Mouse (Mus musculus): Measurements from ENCODE around the gene Zfp683. TPM values are rescaled to one million over a fixed set of nuclear protein-coding genes. Genes with fewer than 3 reads are reported as not detected.

Zfp683 gene
- polyA plus RNA-seq, 1 experiment from 2014 or later, result not detected

DNA sequence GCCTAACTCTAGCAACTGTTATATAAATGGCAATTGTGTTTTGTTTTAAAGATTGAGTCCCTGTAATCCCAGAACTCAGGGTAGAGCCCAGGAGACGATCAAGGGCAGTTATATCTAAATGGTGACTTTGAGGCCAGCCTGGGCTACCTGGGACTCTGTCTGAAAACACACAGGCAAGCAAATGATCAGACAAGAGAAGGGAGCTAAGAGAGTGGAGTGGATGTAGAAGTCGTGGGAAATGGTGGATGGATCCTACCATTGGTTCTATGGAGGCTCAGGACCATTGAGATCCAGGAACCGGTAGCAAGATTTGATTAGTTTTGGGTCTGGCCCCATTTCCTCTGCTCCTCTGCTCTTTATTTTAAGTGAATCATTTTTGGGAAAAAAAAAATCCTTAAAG is 42.5 kb downstream of the Zfp683 start:
- Histone ChIP-seq H3K9ac (no peak overlapping the region), H3K4me2 (replicated peaks) (no peak overlapping the region), H3K9me3 (ENCODE audit: control insufficient read depth, low read length) (no peaks in the 10 kb centered on the region), H3K27me3 (ENCODE audit: control insufficient read depth, insufficient read depth, low read length) (no peaks in the 10 kb centered on the region), H3K36me3 (replicated peaks; ENCODE audit: control insufficient read depth, insufficient read depth) (no peaks in the 10 kb centered on the region), H3K4me1 (replicated peaks; ENCODE audit: control insufficient read depth, insufficient read depth, low read length) (no peaks in the 10 kb centered on the region), H3K27ac (no peak overlapping the region), H3K4me3 (replicated peaks; ENCODE audit: low read length) (no peak overlapping the region)
- ATAC-seq (ENCODE audit: low FRiP score) (no peak), DNase-seq (ENCODE audit: low spot score) (no peak)
- 78% methylated on average over 3 of the region's 3 CpGs for WGBS

DNA sequence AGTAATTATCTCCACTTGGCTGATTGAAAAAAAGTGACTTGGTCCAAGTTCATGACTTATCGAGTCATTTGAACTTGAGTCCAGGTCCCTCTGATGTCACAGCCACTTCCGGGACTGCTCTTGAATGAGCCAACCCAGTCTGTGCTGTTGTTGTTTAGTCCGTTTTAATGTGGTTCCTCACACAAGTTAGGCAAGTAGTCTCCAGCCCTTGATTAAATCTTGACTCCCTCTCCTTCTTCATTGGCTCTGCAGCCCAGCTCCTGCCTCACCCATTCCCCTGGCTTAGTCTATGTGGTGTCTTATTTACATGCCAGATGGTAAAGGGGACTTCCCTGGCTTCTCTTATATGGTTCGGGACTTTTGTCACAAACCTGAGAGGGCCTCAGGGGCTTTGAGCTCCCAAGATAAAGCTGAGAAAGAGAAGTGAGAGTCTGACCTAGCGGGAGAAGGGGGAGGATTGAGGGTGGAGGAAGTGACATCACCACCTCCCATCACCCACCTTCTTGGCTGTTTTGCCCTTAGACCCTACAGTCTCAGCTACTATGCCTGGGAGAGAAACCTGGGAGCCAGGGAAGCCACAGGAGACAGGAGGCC is 43.5 kb downstream of the Zfp683 start:
- H3K4me1 ChIP-seq (replicated peaks; ENCODE audit: control insufficient read depth, insufficient read depth, low read length), result no peaks in the 10 kb centered on the region
- 78% methylated on average over 5 of the region's 5 CpGs for WGBS
- ATAC-seq (ENCODE audit: low FRiP score) (no peak), DNase-seq (ENCODE audit: low spot score) (no peak)
- H3K36me3 ChIP-seq (replicated peaks; ENCODE audit: control insufficient read depth, insufficient read depth), result no peaks in the 10 kb centered on the region
- no peak overlapping the region for H3K9ac ChIP-seq
- no peak overlapping the region for H3K4me3 ChIP-seq (replicated peaks; ENCODE audit: low read length)
- no peaks in the 10 kb centered on the region for H3K9me3 ChIP-seq (ENCODE audit: control insufficient read depth, low read length)
- no peak overlapping the region for H3K4me2 ChIP-seq (replicated peaks)
- no peaks in the 10 kb centered on the region for H3K27me3 ChIP-seq (ENCODE audit: control insufficient read depth, insufficient read depth, low read length)
- no peak overlapping the region for H3K27ac ChIP-seq

DNA sequence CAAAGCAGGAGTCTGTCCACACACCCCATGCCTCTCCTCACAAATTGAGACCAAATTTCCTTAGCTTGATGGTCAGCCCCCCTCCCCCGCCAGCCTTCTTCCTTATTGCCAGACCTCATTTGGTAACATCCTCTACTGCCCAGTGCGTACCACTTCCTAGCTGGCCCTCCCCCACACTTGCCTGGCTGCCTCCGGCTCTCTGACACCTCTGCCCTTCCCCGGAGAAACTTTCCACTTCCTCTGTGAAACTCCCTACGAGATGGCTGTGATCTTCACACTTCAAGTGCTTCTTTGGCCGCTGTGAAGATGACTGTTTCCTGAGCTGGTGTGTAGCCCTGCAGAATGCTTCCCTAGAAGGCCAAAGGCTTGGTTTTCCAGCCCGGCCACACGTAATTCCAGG is 45.0 kb downstream of the Zfp683 start:
- Histone ChIP-seq H3K27me3 (ENCODE audit: control insufficient read depth, insufficient read depth, low read length) (no peaks in the 10 kb centered on the region), H3K9me3 (ENCODE audit: control insufficient read depth, low read length) (no peaks in the 10 kb centered on the region), H3K9ac (no peak overlapping the region), H3K36me3 (replicated peaks; ENCODE audit: control insufficient read depth, insufficient read depth) (no peaks in the 10 kb centered on the region), H3K4me2 (replicated peaks) (no peak overlapping the region), H3K27ac (no peak overlapping the region), H3K4me1 (replicated peaks; ENCODE audit: control insufficient read depth, insufficient read depth, low read length) (peaks cover 7% of the 10 kb centered on the region), H3K4me3 (replicated peaks; ENCODE audit: low read length) (no peak overlapping the region)
- ATAC-seq (ENCODE audit: low FRiP score) (no peak), DNase-seq (ENCODE audit: low spot score) (no peak)
- 73% methylated on average over 8 of the region's 8 CpGs for WGBS

DNA sequence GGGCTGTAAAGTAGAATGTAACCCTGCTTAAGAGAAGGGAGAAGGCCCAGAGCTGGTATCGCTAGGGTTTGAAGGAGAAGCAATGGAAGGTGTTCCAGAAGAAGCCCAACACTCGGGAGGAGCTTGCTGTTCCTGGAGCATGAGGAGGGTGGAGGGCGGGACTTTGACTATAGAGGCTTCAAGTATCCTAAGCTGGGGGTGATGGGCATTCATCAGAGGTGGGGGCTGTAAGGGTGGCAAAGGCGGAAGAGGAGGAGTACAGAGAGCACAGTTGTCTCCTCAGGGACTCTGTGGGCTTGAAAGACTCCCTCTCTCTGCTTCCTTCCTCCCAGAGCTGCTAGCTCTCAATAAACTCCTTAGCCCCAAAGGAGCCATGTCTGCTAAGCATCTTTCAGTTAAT is 46.6 kb downstream of the Zfp683 start:
- Histone ChIP-seq H3K27me3 (ENCODE audit: control insufficient read depth, insufficient read depth, low read length) (no peaks in the 10 kb centered on the region), H3K27ac (no peak overlapping the region), H3K4me3 (replicated peaks; ENCODE audit: low read length) (no peak overlapping the region), H3K4me2 (replicated peaks) (no peak overlapping the region), H3K36me3 (replicated peaks; ENCODE audit: control insufficient read depth, insufficient read depth) (no peaks in the 10 kb centered on the region), H3K9ac (no peak overlapping the region), H3K9me3 (ENCODE audit: control insufficient read depth, low read length) (no peaks in the 10 kb centered on the region), H3K4me1 (replicated peaks; ENCODE audit: control insufficient read depth, insufficient read depth, low read length) (peaks cover 7% of the 10 kb centered on the region)
- no peak for ATAC-seq (ENCODE audit: low FRiP score)
- no peak for DNase-seq (ENCODE audit: low spot score)
- WGBS, result 87% methylated on average over 4 of the region's 4 CpGs

DNA sequence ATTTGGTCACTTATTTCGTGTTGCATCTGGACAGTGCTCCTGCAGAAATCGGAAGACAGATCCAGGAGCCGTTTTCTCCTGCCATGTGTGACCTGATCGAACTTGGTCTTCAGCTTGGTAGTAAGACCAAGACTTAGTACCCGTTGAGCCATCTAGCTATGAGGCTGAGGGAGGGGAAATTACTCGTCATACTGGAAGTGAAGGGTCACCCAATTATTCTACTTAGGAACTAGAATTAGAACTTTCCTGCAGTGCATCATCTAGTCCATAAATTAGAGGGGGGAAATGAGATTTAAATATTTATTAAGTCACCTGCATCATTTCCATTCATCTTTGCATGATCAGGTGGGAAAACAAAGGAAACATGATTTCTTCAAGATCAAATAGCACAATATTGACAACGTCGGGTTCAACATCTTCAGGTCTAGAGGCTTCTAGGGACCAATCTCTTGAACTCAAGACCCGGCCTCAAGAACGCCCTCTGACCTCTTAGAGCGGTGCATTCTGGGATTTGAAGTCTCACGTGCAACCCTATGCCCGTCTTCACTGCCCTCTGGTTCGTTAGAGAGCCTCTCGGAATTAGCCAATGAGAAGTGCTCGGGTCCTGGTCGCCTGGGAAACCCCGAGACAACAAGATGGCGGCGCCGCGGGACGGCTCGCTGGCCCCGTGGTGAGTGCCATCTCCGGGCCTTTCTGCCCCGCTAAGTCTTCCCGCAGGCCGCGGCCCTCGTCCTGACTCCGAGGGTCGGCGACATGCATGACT is 48.5 kb downstream of the Zfp683 start, which contains the start of gene Ubxn11:
Gene Ubxn11, plus strand, starts transcription at position 592 of the 763 bp plus-strand sequence.
- DNase-seq (ENCODE audit: low spot score), result peak; percentile 92
- Histone ChIP-seq H3K9me3 (ENCODE audit: control insufficient read depth, low read length) (no peaks in the 10 kb centered on the region), H3K4me1 (replicated peaks; ENCODE audit: control insufficient read depth, insufficient read depth, low read length) (peaks cover 7% of the 10 kb centered on the region), H3K27me3 (ENCODE audit: control insufficient read depth, insufficient read depth, low read length) (no peaks in the 10 kb centered on the region), H3K4me2 (replicated peaks) (peak within 1 kb of the TSS; percentile 79), H3K36me3 (replicated peaks; ENCODE audit: control insufficient read depth, insufficient read depth) (no peaks in the 10 kb centered on the region), H3K4me3 (replicated peaks; ENCODE audit: low read length) (peak within 1 kb of the TSS; percentile 64), H3K9ac (peak within 1 kb of the TSS; percentile 57), H3K27ac (no peak within 1 kb of the TSS)
- ATAC-seq (ENCODE audit: low FRiP score), result peak; percentile 97
- WGBS, result 18% methylated on average over 34 of the region's 34 CpGs

DNA sequence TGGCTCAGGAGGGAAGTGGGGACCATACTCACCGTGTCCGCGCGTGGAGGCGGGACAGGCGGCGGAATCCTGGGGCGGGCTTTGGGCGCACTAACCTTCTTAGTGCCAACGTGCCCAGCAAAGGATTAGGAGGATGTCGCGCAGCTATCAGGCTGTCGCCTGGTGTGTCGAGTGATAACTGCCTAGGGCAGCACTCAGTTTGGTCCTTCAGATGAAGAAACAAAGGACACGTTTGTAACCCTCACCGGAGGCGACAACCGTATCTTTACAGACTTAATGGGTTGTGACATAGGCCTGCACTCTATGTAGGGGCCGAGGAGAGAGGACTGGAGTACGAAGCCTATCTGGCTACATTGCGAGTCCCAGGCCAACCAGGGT is 49.1 kb downstream of the Zfp683 start:
- peaks cover 7% of the 10 kb centered on the region for H3K4me1 ChIP-seq (replicated peaks; ENCODE audit: control insufficient read depth, insufficient read depth, low read length)
- WGBS, result 3% methylated on average over 21 of the region's 21 CpGs
- no peaks in the 10 kb centered on the region for H3K9me3 ChIP-seq (ENCODE audit: control insufficient read depth, low read length)
- ATAC-seq (ENCODE audit: low FRiP score), result peak; percentile 51
- peak overlapping the region; percentile 79 for H3K4me2 ChIP-seq (replicated peaks)
- no peak for DNase-seq (ENCODE audit: low spot score)
- peak overlapping the region; percentile 57 for H3K9ac ChIP-seq
- no peak overlapping the region for H3K27ac ChIP-seq
- no peaks in the 10 kb centered on the region for H3K36me3 ChIP-seq (replicated peaks; ENCODE audit: control insufficient read depth, insufficient read depth)
- no peaks in the 10 kb centered on the region for H3K27me3 ChIP-seq (ENCODE audit: control insufficient read depth, insufficient read depth, low read length)
- H3K4me3 ChIP-seq (replicated peaks; ENCODE audit: low read length), result peak overlapping the region; percentile 64

DNA sequence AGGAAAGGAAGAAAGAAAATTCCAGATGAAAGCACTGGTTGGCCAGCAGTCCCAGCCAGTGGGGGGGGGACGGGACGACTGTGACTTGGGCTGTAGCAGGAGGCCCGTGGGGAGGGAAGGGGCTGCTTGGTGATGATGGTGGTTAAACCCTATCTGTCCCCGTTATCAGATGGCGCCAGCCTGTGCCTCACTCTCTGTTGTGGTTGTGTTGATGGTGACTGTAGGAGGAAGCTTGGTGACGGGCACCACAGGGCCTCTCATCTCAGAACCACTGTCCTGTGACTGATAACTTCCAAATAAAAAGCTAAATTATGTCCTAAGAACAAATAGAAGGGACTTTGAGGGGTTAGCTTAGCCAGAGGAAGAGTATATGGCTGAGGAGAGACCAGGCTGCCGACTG is 52.5 kb downstream of the Zfp683 start:
- Histone ChIP-seq H3K27ac (no peak overlapping the region), H3K27me3 (ENCODE audit: control insufficient read depth, insufficient read depth, low read length) (no peaks in the 10 kb centered on the region), H3K36me3 (replicated peaks; ENCODE audit: control insufficient read depth, insufficient read depth) (no peaks in the 10 kb centered on the region), H3K4me3 (replicated peaks; ENCODE audit: low read length) (no peak overlapping the region), H3K9ac (no peak overlapping the region), H3K4me1 (replicated peaks; ENCODE audit: control insufficient read depth, insufficient read depth, low read length) (peaks cover 7% of the 10 kb centered on the region), H3K9me3 (ENCODE audit: control insufficient read depth, low read length) (no peaks in the 10 kb centered on the region), H3K4me2 (replicated peaks) (no peak overlapping the region)
- WGBS, result 84% methylated on average over 7 of the region's 7 CpGs
- ATAC-seq (ENCODE audit: low FRiP score), result no peak
- DNase-seq (ENCODE audit: low spot score), result no peak

DNA sequence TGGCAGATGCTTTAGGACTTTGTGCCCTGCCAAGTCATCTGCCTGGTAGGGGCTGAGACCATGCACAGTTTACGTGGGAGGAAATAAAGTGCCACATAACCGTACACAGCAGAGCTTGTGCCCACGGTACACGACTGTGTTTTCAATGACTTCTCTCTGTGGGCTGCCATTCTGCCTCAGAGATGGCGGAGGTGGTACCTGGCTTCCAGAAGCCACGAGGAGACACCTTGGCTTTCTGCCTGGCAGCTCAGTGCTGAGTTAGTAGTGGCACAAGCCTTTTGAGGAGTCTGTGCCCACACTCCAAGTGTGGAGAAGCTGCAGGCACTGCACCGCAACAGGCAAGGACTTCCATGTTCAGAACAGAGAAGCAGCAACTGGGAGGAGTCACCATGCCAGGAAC is 54.1 kb downstream of the Zfp683 start:
- Histone ChIP-seq H3K4me1 (replicated peaks; ENCODE audit: control insufficient read depth, insufficient read depth, low read length) (peaks cover 6% of the 10 kb centered on the region), H3K9me3 (ENCODE audit: control insufficient read depth, low read length) (no peaks in the 10 kb centered on the region), H3K36me3 (replicated peaks; ENCODE audit: control insufficient read depth, insufficient read depth) (no peaks in the 10 kb centered on the region), H3K27ac (no peak overlapping the region), H3K27me3 (ENCODE audit: control insufficient read depth, insufficient read depth, low read length) (no peaks in the 10 kb centered on the region), H3K4me3 (replicated peaks; ENCODE audit: low read length) (no peak overlapping the region), H3K9ac (no peak overlapping the region), H3K4me2 (replicated peaks) (no peak overlapping the region)
- 85% methylated on average over 7 of the region's 7 CpGs for WGBS
- DNase-seq (ENCODE audit: low spot score) (no peak), ATAC-seq (ENCODE audit: low FRiP score) (no peak)

DNA sequence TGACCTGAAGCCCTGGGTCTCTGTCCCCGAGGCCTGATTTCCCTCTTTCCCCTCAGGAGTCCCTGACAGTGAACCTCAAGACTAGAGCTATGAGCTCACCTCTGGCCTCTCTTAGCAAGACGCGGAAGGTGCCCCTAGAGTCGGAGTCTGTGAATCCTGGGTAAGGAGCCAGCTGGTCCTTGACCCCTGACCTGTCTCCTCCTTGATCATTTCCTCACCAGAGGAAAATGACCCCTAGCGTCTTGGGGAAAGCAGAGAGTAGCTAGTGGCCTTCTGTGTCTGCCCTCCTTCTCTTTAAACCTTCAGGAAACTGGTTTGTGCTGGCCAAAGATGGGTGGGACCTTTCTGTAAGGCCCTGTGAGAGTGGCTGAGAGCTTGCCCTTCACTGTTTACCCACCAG is 54.6 kb downstream of the Zfp683 start:
- no peak for ATAC-seq (ENCODE audit: low FRiP score)
- Histone ChIP-seq H3K4me2 (replicated peaks) (no peak overlapping the region), H3K27ac (no peak overlapping the region), H3K27me3 (ENCODE audit: control insufficient read depth, insufficient read depth, low read length) (no peaks in the 10 kb centered on the region), H3K9me3 (ENCODE audit: control insufficient read depth, low read length) (no peaks in the 10 kb centered on the region), H3K4me3 (replicated peaks; ENCODE audit: low read length) (no peak overlapping the region), H3K4me1 (replicated peaks; ENCODE audit: control insufficient read depth, insufficient read depth, low read length) (peaks cover 2% of the 10 kb centered on the region; the same call in 1 of the 2 replicates), H3K9ac (no peak overlapping the region), H3K36me3 (replicated peaks; ENCODE audit: control insufficient read depth, insufficient read depth) (no peaks in the 10 kb centered on the region)
- no peak for DNase-seq (ENCODE audit: low spot score)
- WGBS, result 72% methylated on average over 5 of the region's 5 CpGs

All from hindbrain, embryonic 14.5 days (tissue).